Mouse (Mus musculus) MEL (cell line): ENCODE results near the gene Ppm1g. TPM values are rescaled to one million over a fixed set of nuclear protein-coding genes. Genes with fewer than 3 reads are reported as not detected.

ENCODE experiments used
- DNase-seq: peaks from one replicate; pipeline ENCODE4 v3.0.0; 2011; ENCODE audit warnings: low read depth, low spot score
- H3K27ac ChIP-seq: 2 replicates; pipeline ENCODE4 v1.5.1; 2012; ENCODE audit warnings: low read depth, mild to moderate bottlenecking, control low read depth, low read length, moderate library complexity; ENCODE audit not compliant: control insufficient read depth
- H3K27me3 ChIP-seq, 2 experiments: fragments of 150-350 bp in 1 of 2; sonication (generic) in 1 of 2; 2 replicates each; pipeline ENCODE4 v1.6.1; 2012; ENCODE audit warnings: low read length in 2 of 2, mild to moderate bottlenecking in 2 of 2, improper control_type of control experiment in 1 of 2, moderate library complexity in 1 of 2; ENCODE audit not compliant: insufficient read depth in 2 of 2, control insufficient read depth in 1 of 2
- H3K36me3 ChIP-seq, 2 experiments: 2 replicates each; pipeline ENCODE4 v1.6.1; 2012 to 2014; ENCODE audit warnings: low read length in 2 of 2, improper control_type of control experiment in 1 of 2, inconsistent platforms in 1 of 2, mild to moderate bottlenecking in 1 of 2; ENCODE audit not compliant: insufficient read depth in 2 of 2, control insufficient read depth in 1 of 2
- H3K4me1 ChIP-seq, 2 experiments: fragments of 150-350 bp in 1 of 2; sonication (generic) in 1 of 2; 2 replicates each; pipeline ENCODE4 v1.6.1; 2012; ENCODE audit warnings: low read length in 2 of 2, improper control_type of control experiment in 1 of 2, mild to moderate bottlenecking in 1 of 2; ENCODE audit not compliant: insufficient read depth in 2 of 2, control insufficient read depth in 1 of 2
- H3K4me3 ChIP-seq, 2 experiments: fragments of 150-350 bp in 1 of 2; sonication (generic) in 1 of 2; 2 replicates each; pipeline ENCODE4 v1.5.1; 2012; ENCODE audit warnings: low read depth in 2 of 2, low read length in 2 of 2, mild to moderate bottlenecking in 2 of 2, moderate library complexity in 2 of 2, control low read depth in 1 of 2, improper control_type of control experiment in 1 of 2; ENCODE audit not compliant: control insufficient read depth in 1 of 2, insufficient read depth in 1 of 2
- H3K79me2 ChIP-seq: 2 replicates; pipeline ENCODE4 v1.6.1; 2012; ENCODE audit warnings: mild to moderate bottlenecking, low read length, moderate library complexity; ENCODE audit not compliant: control insufficient read depth, poor library complexity, insufficient read depth
- H3K9ac ChIP-seq: 2 replicates; pipeline ENCODE4 v1.6.1; 2012; ENCODE audit warnings: low read depth, mild to moderate bottlenecking, control low read depth, low read length, moderate library complexity; ENCODE audit not compliant: control insufficient read depth, poor library complexity, severe bottlenecking
- H3K9me3 ChIP-seq: fragments of 150-350 bp; sonication (generic); replicated peaks from 2 replicates; pipeline ENCODE4 v1.6.1; 2012; ENCODE audit warnings: mild to moderate bottlenecking, low read length, improper control_type of control experiment, moderate library complexity; ENCODE audit not compliant: insufficient read depth
- BHLHE40 ChIP-seq: IDR thresholded peaks from 2 replicates; pipeline ENCODE4 v1.6.1; 2012; ENCODE audit warnings: low read depth, mild to moderate bottlenecking, inconsistent platforms, low read length, improper control_type of control experiment, borderline replicate concordance
- CHD2 ChIP-seq: IDR thresholded peaks from 2 replicates; pipeline ENCODE4 v1.6.1; 2011; ENCODE audit warnings: low read length, improper control_type of control experiment
- CTCF ChIP-seq, 3 experiments: IDR thresholded peaks in 2 of 3; conservative IDR thresholded peaks in 1 of 3; 2 replicates each; pipeline ENCODE4 v1.5.1; 2011 to 2012; ENCODE audit warnings: low read length in 3 of 3, low read depth in 2 of 3, mild to moderate bottlenecking in 2 of 3, improper control_type of control experiment in 1 of 3, inconsistent platforms in 1 of 3, mixed read lengths in 1 of 3, moderate library complexity in 1 of 3; ENCODE audit not compliant: control insufficient read depth in 1 of 3, insufficient read depth in 1 of 3, poor library complexity in 1 of 3, severe bottlenecking in 1 of 3
- E2F4 ChIP-seq: IDR thresholded peaks from 2 replicates; pipeline ENCODE4 v1.6.1; 2011; ENCODE audit warnings: low read depth, low read length, improper control_type of control experiment, borderline replicate concordance
- ELF1 ChIP-seq: IDR thresholded peaks from 2 replicates; pipeline ENCODE4 v1.6.1; 2014; ENCODE audit warnings: low read depth, mild to moderate bottlenecking, inconsistent platforms, low read length, improper control_type of control experiment, moderate library complexity
- ETS1 ChIP-seq: IDR thresholded peaks from 2 replicates; pipeline ENCODE4 v1.6.1; 2012; ENCODE audit warnings: low read depth, mild to moderate bottlenecking, inconsistent platforms, low read length, improper control_type of control experiment, moderate library complexity
- GABPA ChIP-seq: IDR thresholded peaks from 2 replicates; pipeline ENCODE4 v1.6.1; 2012; ENCODE audit warnings: low read depth, mild to moderate bottlenecking, inconsistent platforms, low read length, improper control_type of control experiment, moderate library complexity
- GATA1 ChIP-seq: IDR thresholded peaks from 2 replicates; pipeline ENCODE4 v1.6.1; 2011; ENCODE audit warnings: low read depth, low read length, improper control_type of control experiment
- HCFC1 ChIP-seq: IDR thresholded peaks from 2 replicates; pipeline ENCODE4 v1.6.1; 2012; ENCODE audit warnings: low read depth, mild to moderate bottlenecking, inconsistent platforms, low read length, improper control_type of control experiment, moderate library complexity
- JUND ChIP-seq: IDR thresholded peaks from 2 replicates; pipeline ENCODE4 v1.6.1; 2011; ENCODE audit warnings: low read depth, mild to moderate bottlenecking, improper control_type of control experiment, low read length
- KAT2A ChIP-seq: conservative IDR thresholded peaks from 2 replicates; pipeline ENCODE4 v1.6.1; 2012; ENCODE audit warnings: low read depth, low read length, improper control_type of control experiment, inconsistent platforms
- MAFK ChIP-seq: IDR thresholded peaks from 2 replicates; pipeline ENCODE4 v1.6.1; 2011; ENCODE audit warnings: low read depth, mild to moderate bottlenecking, low read length, improper control_type of control experiment, borderline replicate concordance
- MAX ChIP-seq: IDR thresholded peaks from 2 replicates; pipeline ENCODE4 v1.6.1; 2011; ENCODE audit warnings: low read length, improper control_type of control experiment
- MAZ ChIP-seq: IDR thresholded peaks from 2 replicates; pipeline ENCODE4 v1.6.1; 2012; ENCODE audit warnings: low read depth, mild to moderate bottlenecking, inconsistent platforms, low read length, improper control_type of control experiment
- MXI1 ChIP-seq: IDR thresholded peaks from 2 replicates; pipeline ENCODE4 v1.6.1; 2011; ENCODE audit warnings: mild to moderate bottlenecking, low read depth, low read length, improper control_type of control experiment
- MYB ChIP-seq: IDR thresholded peaks from 2 replicates; pipeline ENCODE4 v1.6.1; 2011; ENCODE audit warnings: mild to moderate bottlenecking, low read depth, low read length, improper control_type of control experiment
- MYC ChIP-seq: IDR thresholded peaks from 2 replicates; pipeline ENCODE4 v1.6.1; 2011; ENCODE audit warnings: low read depth, mild to moderate bottlenecking, low read length, improper control_type of control experiment, moderate library complexity
- NELFE ChIP-seq: IDR thresholded peaks from 2 replicates; pipeline ENCODE4 v1.6.1; 2011; ENCODE audit warnings: low read depth, low read length, improper control_type of control experiment
- POLR2A ChIP-seq, 2 experiments: IDR thresholded peaks; 2 replicates each; pipeline ENCODE4 v1.6.1; 2011 to 2012; ENCODE audit warnings: low read length in 2 of 2, mild to moderate bottlenecking in 2 of 2, control low read depth in 1 of 2, improper control_type of control experiment in 1 of 2, low read depth in 1 of 2, moderate library complexity in 1 of 2; ENCODE audit not compliant: control insufficient read depth in 1 of 2, insufficient read depth in 1 of 2, poor library complexity in 1 of 2
- POLR2AphosphoS2 ChIP-seq: IDR thresholded peaks from 2 replicates; pipeline ENCODE4 v1.6.1; 2011; ENCODE audit warnings: low read length, improper control_type of control experiment
- POLR2AphosphoS5 ChIP-seq: IDR thresholded peaks from 2 replicates; pipeline ENCODE4 v1.6.1; 2012; ENCODE audit warnings: low read depth, borderline replicate concordance, mild to moderate bottlenecking, inconsistent platforms, low read length, moderate library complexity, mixed read lengths
- RCOR1 ChIP-seq: IDR thresholded peaks from 2 replicates; pipeline ENCODE4 v1.6.1; 2012; ENCODE audit warnings: low read depth, mild to moderate bottlenecking, inconsistent platforms, low read length, improper control_type of control experiment
- SIN3A ChIP-seq: IDR thresholded peaks from 2 replicates; pipeline ENCODE4 v1.6.1; 2012; ENCODE audit warnings: low read length, improper control_type of control experiment, inconsistent platforms
- TAL1 ChIP-seq: IDR thresholded peaks from 2 replicates; pipeline ENCODE4 v1.6.1; 2012; ENCODE audit warnings: mild to moderate bottlenecking, inconsistent platforms, low read length, moderate library complexity, mixed read lengths
- TBP ChIP-seq: IDR thresholded peaks from 2 replicates; pipeline ENCODE4 v1.8.0; 2011; ENCODE audit warnings: low read depth, low read length, improper control_type of control experiment
- TCF12 ChIP-seq: IDR thresholded peaks from 2 replicates; pipeline ENCODE4 v1.6.1; 2014; ENCODE audit warnings: low read depth, mild to moderate bottlenecking, inconsistent platforms, low read length, improper control_type of control experiment, moderate library complexity
- UBTF ChIP-seq: IDR thresholded peaks from 2 replicates; pipeline ENCODE4 v1.6.1; 2012; ENCODE audit warnings: low read depth, mild to moderate bottlenecking, inconsistent platforms, low read length, improper control_type of control experiment, moderate library complexity, borderline replicate concordance; ENCODE audit not compliant: insufficient read depth
- USF1 ChIP-seq: IDR thresholded peaks from 2 replicates; pipeline ENCODE4 v1.6.1; 2014; ENCODE audit warnings: low read depth, mild to moderate bottlenecking, inconsistent platforms, low read length, improper control_type of control experiment, moderate library complexity
- USF2 ChIP-seq, 2 experiments: IDR thresholded peaks; 2 replicates each; pipeline ENCODE4 v1.6.1; 2011 to 2012; ENCODE audit warnings: improper control_type of control experiment in 2 of 2, low read length in 2 of 2, borderline replicate concordance in 1 of 2, inconsistent platforms in 1 of 2, low read depth in 1 of 2, mild to moderate bottlenecking in 1 of 2; ENCODE audit not compliant: insufficient read depth in 1 of 2
- ZC3H11A ChIP-seq: IDR thresholded peaks from 2 replicates; pipeline ENCODE4 v1.6.1; 2012; ENCODE audit warnings: low read depth, mild to moderate bottlenecking, inconsistent platforms, low read length, improper control_type of control experiment
- ZKSCAN1 ChIP-seq: IDR thresholded peaks from 2 replicates; pipeline ENCODE4 v1.6.1; 2012; ENCODE audit warnings: low read depth, mild to moderate bottlenecking, inconsistent platforms, low read length, improper control_type of control experiment, moderate library complexity
- ZNF384 ChIP-seq: IDR thresholded peaks from 2 replicates; pipeline ENCODE4 v1.6.1; 2012; ENCODE audit warnings: low read depth, mild to moderate bottlenecking, inconsistent platforms, low read length, improper control_type of control experiment
- polyA plus RNA-seq, 2 experiments: library from polyadenylated mRNA; stranded (reverse) in 1 of 2; unstranded in 1 of 2; fragments of >175 nt in 1 of 2; fragments of >200 nt in 1 of 2; gene quantifications; 2 replicates each; pipeline versions ENCODE4 v1.2.1 to v1.2.4; 2012; ENCODE audit warnings: low replicate concordance in 2 of 2, low read depth in 1 of 2; ENCODE audit not compliant: insufficient read length in 2 of 2, insufficient read depth in 1 of 2, missing spikeins in 1 of 2
- total RNA-seq: library from RNA; depleted of rRNA; stranded (reverse); fragments of 300-350 nt; gene quantifications from 2 replicates; pipeline ENCODE4 v1.2.3, GENCODE M21; 2012

Ppm1g gene
- total and polyA plus RNA-seq, 3 experiments: 169 to 639 (median 408) TPM

DNA sequence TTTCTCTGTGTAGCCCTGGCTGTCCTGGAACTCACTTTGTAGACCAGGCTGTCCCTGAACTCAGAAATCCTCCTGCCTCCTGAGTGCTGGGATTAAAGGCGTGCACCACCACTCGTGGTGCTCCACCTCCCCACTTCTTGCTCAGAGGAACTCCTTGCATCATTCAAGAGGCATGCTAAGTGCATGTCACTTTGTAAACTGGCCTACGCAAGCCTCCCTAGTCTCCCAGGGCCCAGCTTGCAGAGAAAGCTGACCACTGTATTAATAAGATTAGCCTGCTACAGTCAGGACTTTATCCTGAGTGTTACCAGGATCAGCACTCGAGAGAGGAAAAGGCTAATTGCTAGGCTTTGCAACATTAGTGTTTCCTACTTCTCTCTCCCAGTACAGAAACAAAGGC is 51.9 kb downstream of the Ppm1g start:
- TF ChIP-seq TCF12: no peak
- no peak for TF ChIP-seq KAT2A
- no peak for TF ChIP-seq ZC3H11A
- TF ChIP-seq USF1: no peak
- Histone ChIP-seq H3K9ac (no peak overlapping the region), H3K36me3 (peaks cover 34 to 55% of the 10 kb centered on the region in 2 experiments), H3K27me3 (no peaks in the 10 kb centered on the region), H3K27ac (no peak overlapping the region), H3K4me3 (no peak overlapping the region), H3K4me1 (peaks cover 11 to 14% of the 10 kb centered on the region in 2 experiments), H3K79me2 (no peaks in the 10 kb centered on the region), H3K9me3 (no peaks in the 10 kb centered on the region)
- no peak for DNase-seq

DNA sequence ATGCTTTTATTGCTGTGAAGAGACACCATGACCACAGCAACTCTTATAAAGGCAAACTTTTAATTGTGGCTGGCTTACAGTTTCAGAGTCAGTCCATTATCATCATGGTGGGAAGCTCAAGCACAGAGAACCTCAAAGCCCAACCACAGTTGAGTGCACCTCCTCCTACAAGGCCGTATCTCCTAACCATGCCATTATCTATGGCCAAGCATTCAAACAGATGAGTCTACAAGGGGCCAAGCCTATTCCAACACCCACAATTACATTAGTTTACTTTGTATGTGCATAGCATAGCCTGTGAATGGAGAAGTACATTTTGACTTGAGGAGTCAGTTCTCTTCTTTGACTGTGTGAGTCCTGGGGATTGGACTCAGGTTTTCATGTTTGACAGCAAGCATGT is 55.6 kb downstream of the Ppm1g start:
- no peak overlapping the region for H3K4me3 ChIP-seq
- peaks cover 48 to 49% of the 10 kb centered on the region in 2 experiments for H3K36me3 ChIP-seq
- H3K27me3 ChIP-seq: no peaks in the 10 kb centered on the region
- H3K9ac ChIP-seq: no peak overlapping the region
- H3K79me2 ChIP-seq: no peaks in the 10 kb centered on the region
- H3K4me1 ChIP-seq: peaks cover 20 to 22% of the 10 kb centered on the region in 2 experiments
- DNase-seq: peak; percentile 89
- H3K9me3 ChIP-seq: no peaks in the 10 kb centered on the region
- peak overlapping the region; percentile 64 for H3K27ac ChIP-seq
- TF ChIP-seq MXI1: peak; percentile 75
- peak; percentile 69 for TF ChIP-seq MYB
- TF ChIP-seq SIN3A: peak; percentile 88
- TF ChIP-seq HCFC1: no peak
- TF ChIP-seq NELFE: no peak
- TF ChIP-seq RCOR1: peak; percentile 77
- peak; percentile 42; the same call in 1 of the 2 replicates for TF ChIP-seq MAFK
- TF ChIP-seq GATA1: peak; percentile 87
- TF ChIP-seq POLR2AphosphoS2: 0 out of 2 replicates have a peak, but pooled peaks have one; percentile 40
- no peak for TF ChIP-seq TAL1
- TF ChIP-seq E2F4: no peak
- TF ChIP-seq UBTF: no peak
- TF ChIP-seq MAZ: 0 out of 2 replicates have a peak, but pooled peaks have one; percentile 41
- no peak for TF ChIP-seq CHD2
- no peak for TF ChIP-seq USF2 (IDR thresholded peaks at IDR 0.05; ENCODE audit: borderline replicate concordance in 1 of 2, insufficient read depth in 1 of 2, low read depth in 1 of 2, low read length in 2 of 2)
- TF ChIP-seq MYC: 0 out of 2 replicates have a peak, but pooled peaks have one; percentile 45
- no peak for TF ChIP-seq CTCF (IDR thresholded peaks at IDR 0.05 in 2 of 3, conservative IDR thresholded peaks at IDR 0.05 in 1 of 3; ENCODE audit: control insufficient read depth in 1 of 3, insufficient read depth in 1 of 3, low read depth in 2 of 3, low read length in 3 of 3, poor library complexity in 1 of 3, severe bottlenecking in 1 of 3)
- no peak for TF ChIP-seq GABPA
- no peak; a peak in 1 of 4 replicates for TF ChIP-seq POLR2A (IDR thresholded peaks at IDR 0.05; ENCODE audit: control insufficient read depth in 1 of 2, insufficient read depth in 1 of 2, low read depth in 1 of 2, low read length in 2 of 2, poor library complexity in 1 of 2)
- no peak for TF ChIP-seq ZC3H11A
- no peak for TF ChIP-seq TBP
- peak; percentile 76 for TF ChIP-seq TCF12
- TF ChIP-seq ETS1: peak; percentile 84
- TF ChIP-seq POLR2AphosphoS5: no peak
- no peak for TF ChIP-seq ZNF384
- TF ChIP-seq USF1: no peak
- no peak for TF ChIP-seq ZKSCAN1
- TF ChIP-seq BHLHE40: no peak
- 0 out of 2 replicates have a peak, but pooled peaks have one; percentile 16 for TF ChIP-seq KAT2A
- TF ChIP-seq MAX: peak; percentile 30
- no peak for TF ChIP-seq JUND
- no peak for TF ChIP-seq ELF1
